Mouse (Mus musculus): ENCODE data around the gene Lrsam1. TPM values are rescaled to one million over a fixed set of nuclear protein-coding genes. Genes with fewer than 3 reads are reported as not detected.
A peak's percentile ranks its signal among the peaks of the same experiment; 100 is the strongest.

Gene Lrsam1
- polyA plus RNA-seq, 1 experiment: 8.3 TPM

DNA sequence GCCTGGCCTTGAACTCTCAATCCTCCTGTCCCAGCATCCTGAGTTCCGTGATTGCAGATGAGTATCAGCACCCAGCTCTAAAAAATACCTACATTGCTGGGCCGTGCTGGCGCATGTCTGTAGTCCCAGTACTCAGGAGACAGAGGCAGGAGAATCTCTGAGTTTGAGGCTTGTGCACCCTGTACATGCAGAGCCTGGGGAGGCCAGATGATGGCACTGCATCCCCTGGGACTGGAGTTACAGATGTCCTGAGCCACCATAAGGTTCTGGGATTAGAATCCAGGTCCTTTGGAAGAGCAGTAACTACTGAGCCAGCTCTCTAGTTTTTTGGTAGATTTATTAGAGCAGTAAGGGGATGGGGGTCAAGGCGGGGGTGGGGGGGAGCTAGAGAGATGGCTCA is 20.9 kb downstream of the Lrsam1 start:
- Histone ChIP-seq H3K36me3 (ENCODE audit: control insufficient read depth, insufficient read depth, low read length) (peaks cover 11% of the 10 kb centered on the region), H3K27ac (ENCODE audit: insufficient read depth, low read length) (no peak overlapping the region), H3K4me3 (ENCODE audit: extremely low read depth, insufficient read depth, insufficient read length) (no peak overlapping the region), H3K27me3 (ENCODE audit: control insufficient read depth, insufficient read depth, low read length) (no peaks in the 10 kb centered on the region), H3K4me1 (ENCODE audit: control insufficient read depth, insufficient read depth, insufficient read length) (no peaks in the 10 kb centered on the region)
- 94% methylated on average over 4 of the region's 4 CpGs for WGBS
- TF ChIP-seq CTCF (IDR thresholded peaks at IDR 0.05; ENCODE audit: extremely low read depth, insufficient read depth, insufficient read length, insufficient replicate concordance) (no peak), POLR2A (IDR thresholded peaks at IDR 0.05; ENCODE audit: low read depth, low read length) (no peak)
- no peak for DNase-seq (ENCODE audit: low read depth in 1 of 2, low spot score in 2 of 2)

DNA sequence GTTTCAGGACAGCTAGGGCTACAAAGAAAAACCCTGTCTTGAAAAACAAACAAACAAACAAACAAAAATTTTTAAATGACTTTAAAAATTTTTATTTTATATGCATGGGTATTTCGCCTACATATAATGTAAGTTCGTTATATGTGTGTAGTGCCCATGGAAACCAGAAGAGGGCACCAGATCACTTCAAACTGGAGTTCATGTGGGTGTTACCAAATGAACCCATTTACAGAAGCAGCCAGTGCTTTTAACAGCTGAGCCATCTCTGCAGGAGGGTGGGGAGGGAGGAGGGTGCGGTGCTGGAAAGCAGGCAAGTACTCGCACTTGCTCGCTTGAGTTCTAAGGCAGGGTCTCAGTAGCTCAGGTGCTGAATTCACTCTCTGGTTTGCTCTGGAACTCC is 22.0 kb downstream of the Lrsam1 start:
- peaks cover 4% of the 10 kb centered on the region for H3K36me3 ChIP-seq (ENCODE audit: control insufficient read depth, insufficient read depth, low read length)
- TF ChIP-seq CTCF (IDR thresholded peaks at IDR 0.05; ENCODE audit: extremely low read depth, insufficient read depth, insufficient read length, insufficient replicate concordance) (peak; percentile 12; the same call in 1 of the 2 replicates), POLR2A (IDR thresholded peaks at IDR 0.05; ENCODE audit: low read depth, low read length) (no peak)
- peak in 1 of 2 experiments; percentile 30 for DNase-seq (ENCODE audit: low read depth in 1 of 2, low spot score in 2 of 2)
- H3K4me3 ChIP-seq (ENCODE audit: extremely low read depth, insufficient read depth, insufficient read length): no peak overlapping the region
- no peak overlapping the region for H3K27ac ChIP-seq (ENCODE audit: insufficient read depth, low read length)
- H3K4me1 ChIP-seq (ENCODE audit: control insufficient read depth, insufficient read depth, insufficient read length): no peaks in the 10 kb centered on the region
- 77% methylated on average over 5 of the region's 5 CpGs for WGBS
- no peaks in the 10 kb centered on the region for H3K27me3 ChIP-seq (ENCODE audit: control insufficient read depth, insufficient read depth, low read length)

DNA sequence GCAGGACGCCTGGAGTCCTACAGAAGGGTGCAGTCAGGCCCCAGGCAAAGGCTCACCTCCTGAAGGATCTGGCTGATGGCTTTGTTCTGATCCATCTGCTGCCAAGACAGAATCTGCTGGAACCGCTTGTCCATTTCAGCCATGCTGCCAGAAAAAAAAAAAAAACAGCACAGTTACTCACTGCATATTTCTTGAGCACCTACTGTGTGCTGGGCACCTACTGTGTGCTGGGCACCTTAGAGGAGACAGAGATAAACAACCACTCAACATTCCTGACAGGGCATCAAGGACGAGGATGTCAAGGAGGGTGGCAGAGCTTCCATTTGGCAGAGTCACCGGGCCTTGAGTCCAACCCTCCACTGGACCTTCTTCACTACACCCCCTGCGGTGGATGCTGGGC is 22.7 kb downstream of the Lrsam1 start:
- TF ChIP-seq CTCF (IDR thresholded peaks at IDR 0.05; ENCODE audit: extremely low read depth, insufficient read depth, insufficient read length, insufficient replicate concordance) (no peak), POLR2A (IDR thresholded peaks at IDR 0.05; ENCODE audit: low read depth, low read length) (no peak)
- Histone ChIP-seq H3K36me3 (ENCODE audit: control insufficient read depth, insufficient read depth, low read length) (peaks cover 4% of the 10 kb centered on the region), H3K27ac (ENCODE audit: insufficient read depth, low read length) (no peak overlapping the region), H3K27me3 (ENCODE audit: control insufficient read depth, insufficient read depth, low read length) (no peaks in the 10 kb centered on the region), H3K4me3 (ENCODE audit: extremely low read depth, insufficient read depth, insufficient read length) (no peak overlapping the region), H3K4me1 (ENCODE audit: control insufficient read depth, insufficient read depth, insufficient read length) (no peaks in the 10 kb centered on the region)
- no peak for DNase-seq (ENCODE audit: low read depth in 1 of 2, low spot score in 2 of 2)
- WGBS: 90% methylated on average over 5 of the region's 5 CpGs

DNA sequence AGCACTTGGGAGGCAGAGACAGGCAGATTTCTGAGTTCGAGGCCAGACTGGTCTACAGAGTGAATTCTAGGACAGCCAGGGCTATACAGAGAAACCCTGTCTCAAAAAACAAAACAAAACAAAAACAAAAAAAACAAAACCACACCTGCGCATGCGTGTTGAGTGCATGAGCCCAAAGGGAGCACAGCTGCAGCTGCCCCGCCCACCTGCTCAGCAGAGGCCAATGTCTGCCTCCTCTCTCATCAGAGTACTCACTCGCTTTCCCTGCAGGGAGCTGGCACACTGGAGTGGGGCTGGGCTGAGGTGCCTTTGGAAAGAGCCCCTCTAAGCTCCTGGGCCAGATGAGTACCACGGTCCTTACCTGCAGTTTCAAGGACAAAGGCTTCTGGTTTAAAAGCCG is 29.7 kb downstream of the Lrsam1 start:
- WGBS: 39% methylated on average over 7 of the region's 7 CpGs
- DNase-seq (ENCODE audit: low read depth in 1 of 2, low spot score in 2 of 2): no peak
- H3K27me3 ChIP-seq (ENCODE audit: control insufficient read depth, insufficient read depth, low read length): no peaks in the 10 kb centered on the region
- H3K4me3 ChIP-seq (ENCODE audit: extremely low read depth, insufficient read depth, insufficient read length): no peak overlapping the region
- H3K36me3 ChIP-seq (ENCODE audit: control insufficient read depth, insufficient read depth, low read length): peaks cover 3% of the 10 kb centered on the region
- TF ChIP-seq CTCF (IDR thresholded peaks at IDR 0.05; ENCODE audit: extremely low read depth, insufficient read depth, insufficient read length, insufficient replicate concordance) (no peak), POLR2A (IDR thresholded peaks at IDR 0.05; ENCODE audit: low read depth, low read length) (no peak)
- H3K27ac ChIP-seq (ENCODE audit: insufficient read depth, low read length): no peak overlapping the region
- H3K4me1 ChIP-seq (ENCODE audit: control insufficient read depth, insufficient read depth, insufficient read length): no peaks in the 10 kb centered on the region

DNA sequence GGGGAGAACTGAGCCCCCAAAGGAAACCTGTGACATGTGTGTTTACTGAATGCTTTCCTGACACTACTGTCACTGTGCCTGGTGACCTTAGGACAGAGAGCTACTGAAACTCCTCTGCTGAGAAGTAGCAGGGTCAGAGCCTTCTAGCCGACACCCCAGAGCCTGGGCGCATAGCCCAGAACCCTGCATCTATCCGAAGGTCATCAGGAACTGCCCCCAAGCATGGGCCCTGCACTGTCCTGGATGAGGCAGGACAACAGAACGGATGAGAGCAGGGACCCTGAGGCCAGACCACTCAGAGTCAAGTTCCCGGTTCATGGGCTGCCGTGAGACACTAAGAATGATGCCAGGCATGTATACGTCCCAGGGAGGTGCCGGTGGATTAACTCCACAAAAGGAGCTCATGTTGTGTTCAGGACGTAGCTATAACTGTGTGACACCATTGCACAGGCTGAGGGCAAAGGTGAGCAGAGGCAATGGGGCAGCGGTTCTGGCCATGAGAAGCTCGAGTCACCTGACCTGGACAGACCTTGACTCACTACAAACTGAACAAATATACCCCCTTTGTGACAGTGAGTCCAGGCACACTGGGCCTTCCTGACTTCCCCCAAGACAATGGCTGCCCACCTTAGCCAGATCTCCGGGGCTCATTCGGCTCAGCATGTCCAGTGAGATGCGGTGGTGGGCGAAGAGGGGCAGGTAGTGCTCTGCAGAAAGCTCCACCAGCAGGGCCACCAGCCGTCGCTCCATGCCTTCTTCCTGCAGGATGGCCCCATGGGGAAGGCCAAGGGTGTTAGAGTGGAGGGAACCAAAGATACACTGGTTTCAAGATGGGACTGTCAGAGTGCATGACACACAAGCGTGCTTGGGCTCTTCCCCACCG is 32.2 kb downstream of the Lrsam1 start:
- TF ChIP-seq POLR2A (IDR thresholded peaks at IDR 0.05; ENCODE audit: low read depth, low read length) (no peak), CTCF (IDR thresholded peaks at IDR 0.05; ENCODE audit: extremely low read depth, insufficient read depth, insufficient read length, insufficient replicate concordance) (no peak)
- no peaks in the 10 kb centered on the region for H3K27me3 ChIP-seq (ENCODE audit: control insufficient read depth, insufficient read depth, low read length)
- H3K4me1 ChIP-seq (ENCODE audit: control insufficient read depth, insufficient read depth, insufficient read length): no peaks in the 10 kb centered on the region
- H3K27ac ChIP-seq (ENCODE audit: insufficient read depth, low read length): no peak overlapping the region
- H3K4me3 ChIP-seq (ENCODE audit: extremely low read depth, insufficient read depth, insufficient read length): no peak overlapping the region
- no peak for DNase-seq (ENCODE audit: low read depth in 1 of 2, low spot score in 2 of 2)
- no peaks in the 10 kb centered on the region; the same call in 1 of the 2 replicates for H3K36me3 ChIP-seq (ENCODE audit: control insufficient read depth, insufficient read depth, low read length)
- WGBS: 92% methylated on average over 19 of the region's 19 CpGs

DNA sequence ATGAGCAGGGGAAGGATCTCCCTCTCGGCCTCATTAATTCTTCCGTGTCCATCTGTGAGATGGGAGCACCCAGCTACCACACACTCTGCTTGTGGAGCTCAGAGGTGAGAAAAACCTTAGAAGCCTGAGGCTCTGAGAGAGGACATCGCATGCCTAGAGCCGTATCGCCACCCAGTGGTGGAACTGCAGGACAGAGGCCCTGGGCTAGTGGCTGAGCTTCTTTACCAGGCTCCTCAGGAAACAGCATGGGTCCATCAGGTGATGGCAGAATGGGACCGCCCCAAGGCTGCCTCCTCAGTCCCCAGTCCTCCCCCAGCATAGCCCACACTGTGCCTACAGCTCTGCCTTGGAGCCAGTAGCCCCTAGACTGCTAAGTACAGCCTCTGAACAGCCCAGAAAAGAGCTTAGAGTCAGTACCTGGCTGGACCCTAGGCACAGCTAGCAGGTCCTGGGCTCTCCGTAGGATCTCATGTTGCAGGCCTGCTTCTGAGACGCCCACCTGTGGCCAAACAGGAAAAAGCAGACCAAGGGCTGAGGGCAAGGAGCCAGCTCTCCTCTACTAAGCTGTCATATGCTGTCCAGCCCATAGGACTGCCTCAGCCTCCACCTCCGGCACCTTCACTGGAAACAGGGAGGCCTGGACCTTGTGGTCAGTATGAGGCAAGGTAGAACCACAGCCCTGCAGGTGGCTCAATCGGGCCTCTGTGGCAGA is 33.0 kb downstream of the Lrsam1 start:
- Histone ChIP-seq H3K36me3 (ENCODE audit: control insufficient read depth, insufficient read depth, low read length) (no peaks in the 10 kb centered on the region; the same call in 1 of the 2 replicates), H3K4me3 (ENCODE audit: extremely low read depth, insufficient read depth, insufficient read length) (no peak overlapping the region), H3K27ac (ENCODE audit: insufficient read depth, low read length) (no peak overlapping the region), H3K4me1 (ENCODE audit: control insufficient read depth, insufficient read depth, insufficient read length) (no peaks in the 10 kb centered on the region), H3K27me3 (ENCODE audit: control insufficient read depth, insufficient read depth, low read length) (no peaks in the 10 kb centered on the region)
- TF ChIP-seq CTCF (IDR thresholded peaks at IDR 0.05; ENCODE audit: extremely low read depth, insufficient read depth, insufficient read length, insufficient replicate concordance) (peak; percentile 61; the same call in 1 of the 2 replicates), POLR2A (IDR thresholded peaks at IDR 0.05; ENCODE audit: low read depth, low read length) (no peak)
- 51% methylated on average over 10 of the region's 10 CpGs for WGBS
- DNase-seq (ENCODE audit: low read depth in 1 of 2, low spot score in 2 of 2): peak in 1 of 2 experiments; percentile 43
